Mouse (Mus musculus) ZHBTc4 (cell line): ENCODE measurements around the gene Slc10a1.
A peak's percentile ranks its signal among the peaks of the same experiment; 100 is the strongest.

Experiments used
- DNase-seq: peaks from one replicate; pipeline ENCODE4 v3.0.0-alpha.2; 2011; ENCODE audit warnings: low read depth, low spot score

Slc10a1 gene

GRCm38 (mm10) chr12:80968605-80969004, at the start of gene Slc10a1:
TSS of gene Slc10a1 (minus strand) at chr12:80968705.
- no peak for DNase-seq

- DNase-seq = no peak
These were observed 49.1 kb upstream of the Slc10a1 start for GRCm38 (mm10) chr12:81017624-81018023.

- DNase-seq = peak; percentile 56
These were observed 45.0 kb upstream of the Slc10a1 start for GRCm38 (mm10) chr12:81013496-81013895.

GRCm38 (mm10) chr12:81011994-81012393, 43.5 kb upstream of the Slc10a1 start:
- no peak for DNase-seq

GRCm38 (mm10) chr12:81009813-81010212, 41.3 kb upstream of the Slc10a1 start:
- no peak for DNase-seq

- DNase-seq = no peak
These were observed 34.5 kb upstream of the Slc10a1 start for GRCm38 (mm10) chr12:81002841-81003635.

DNA sequence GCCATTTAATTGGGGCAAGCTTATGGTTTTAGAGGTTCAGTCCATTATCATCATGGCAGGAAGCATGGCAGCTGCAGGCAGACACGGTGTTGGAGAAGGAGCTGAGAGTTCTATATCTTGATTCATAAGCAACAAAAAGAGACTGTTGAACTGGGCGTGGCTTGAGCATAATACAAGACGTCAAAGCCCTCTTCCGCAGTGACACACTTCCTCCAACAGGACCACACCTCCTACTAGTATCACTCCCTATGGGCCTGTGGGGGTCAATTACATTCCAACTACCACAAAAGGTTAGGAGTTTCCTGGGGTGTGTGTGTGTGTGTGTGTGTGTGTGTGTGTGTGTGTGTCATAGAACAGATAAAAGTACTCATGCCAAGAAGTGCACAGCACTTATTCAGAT, 32.4 kb upstream of the Slc10a1 start:
- no peak for DNase-seq

GRCm38 (mm10) chr12:80998528-80999221, 30.2 kb upstream of the Slc10a1 start:
- DNase-seq = peak; percentile 38

- no peak for DNase-seq
These were observed 29.1 kb upstream of the Slc10a1 start for GRCm38 (mm10) chr12:80997652-80998051.

DNA sequence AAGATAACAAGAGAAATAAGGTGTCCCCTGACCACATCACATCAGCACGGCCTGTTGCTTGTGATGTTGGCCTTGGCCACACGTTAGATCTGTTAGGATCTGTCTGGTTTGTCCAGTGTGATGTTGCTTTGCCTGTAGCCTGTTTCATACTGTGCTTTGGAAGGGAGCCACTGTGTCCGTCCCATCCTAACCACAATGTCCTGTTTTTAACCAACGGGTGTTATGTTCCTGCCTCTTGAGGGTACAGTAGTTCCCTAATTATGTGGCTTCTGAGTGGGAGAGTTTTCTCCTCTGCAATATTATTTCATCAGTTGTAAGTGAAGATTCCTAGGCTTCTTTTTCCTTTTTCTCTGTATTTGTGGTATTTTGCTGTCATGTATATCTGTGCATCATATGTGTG, 26.8 kb upstream of the Slc10a1 start:
- DNase-seq = no peak

- no peak for DNase-seq
These were observed 25.3 kb upstream of the Slc10a1 start for GRCm38 (mm10) chr12:80993773-80994172.

GRCm38 (mm10) chr12:80992540-80993122, 24.1 kb upstream of the Slc10a1 start:
- DNase-seq = no peak

GRCm38 (mm10) chr12:80991806-80992205, 23.3 kb upstream of the Slc10a1 start:
- DNase-seq = no peak

GRCm38 (mm10) chr12:80990901-80991445, 22.5 kb upstream of the Slc10a1 start:
- DNase-seq = no peak

DNA sequence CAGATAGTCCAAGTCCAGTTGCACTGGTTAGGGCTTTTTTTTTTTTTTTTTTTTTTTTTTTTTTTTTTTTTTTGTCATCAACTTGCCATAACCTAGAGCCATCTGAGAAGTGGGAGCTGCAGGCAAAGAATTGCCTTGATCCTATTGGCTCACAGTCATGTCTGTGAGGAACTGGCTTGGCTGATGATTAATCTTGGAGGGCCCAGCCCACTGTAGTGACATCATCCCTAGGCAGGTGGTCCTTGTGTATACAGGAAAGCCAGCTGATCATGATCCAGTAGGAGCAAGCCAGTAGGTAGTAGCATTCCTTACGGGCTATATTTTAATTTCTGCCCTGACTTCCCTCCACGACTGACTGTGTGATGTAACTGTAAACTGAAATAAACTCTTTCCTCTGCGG, 19.8 kb upstream of the Slc10a1 start:
- DNase-seq = no peak

- DNase-seq = no peak
These were observed 18.1 kb upstream of the Slc10a1 start for GRCm38 (mm10) chr12:80986628-80987027.

- DNase-seq = no peak
These were observed 15.2 kb upstream of the Slc10a1 start for GRCm38 (mm10) chr12:80983695-80984094.

DNA sequence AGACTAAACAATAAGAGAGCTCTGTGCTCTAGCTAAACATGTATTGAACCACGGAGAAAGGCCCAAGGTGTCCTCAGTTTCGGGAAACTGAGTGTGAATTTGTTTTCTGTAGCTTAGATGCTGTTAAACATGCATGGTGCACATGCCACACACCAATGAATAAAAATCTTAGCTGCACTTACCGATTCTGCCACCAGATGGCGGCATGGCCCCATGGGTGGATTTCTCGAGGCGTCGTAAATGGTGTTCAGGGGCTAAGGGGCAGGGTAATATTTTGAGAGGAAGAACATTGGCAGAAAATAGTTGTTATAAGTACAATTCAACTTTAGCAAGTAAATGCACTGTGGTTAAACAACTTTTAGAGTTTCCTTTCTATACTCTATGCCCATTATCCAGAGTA, 13.8 kb upstream of the Slc10a1 start:
- peak; percentile 71 for DNase-seq

GRCm38 (mm10) chr12:80975939-80976671, 7.6 kb upstream of the Slc10a1 start:
- no peak for DNase-seq

- no peak for DNase-seq
These were observed 3.3 kb upstream of the Slc10a1 start for GRCm38 (mm10) chr12:80971756-80972155.

GRCm38 (mm10) chr12:80970181-80970705, 1.7 kb upstream of the Slc10a1 start:
- no peak for DNase-seq
